Mouse (Mus musculus) brain, embryonic 14.5 days (tissue): ENCODE measurements around the gene Sugct. TPM values are rescaled to one million over a fixed set of nuclear protein-coding genes. Genes with fewer than 3 reads are reported as not detected.
A peak's percentile ranks its signal among the peaks of the same experiment; 100 is the strongest.

Experiments
- DNase-seq: peaks from one replicate; pipeline ENCODE4 v3.0.0-alpha.2; 2011; ENCODE audit warnings: low read depth
- CTCF ChIP-seq: fragments of 200-500 bp; IDR thresholded peaks from 2 replicates; pipeline ENCODE4 v1.5.1; 2012; ENCODE audit warnings: inconsistent platforms, mild to moderate bottlenecking, moderate library complexity, borderline replicate concordance; ENCODE audit not compliant: insufficient read depth, insufficient read length; ENCODE audit errors: extremely low read depth
- POLR2A ChIP-seq: fragments of 200-500 bp; IDR thresholded peaks from 2 replicates; pipeline ENCODE4 v1.6.1; 2012; ENCODE audit warnings: mild to moderate bottlenecking, inconsistent platforms, borderline replicate concordance; ENCODE audit not compliant: poor library complexity, insufficient read depth, insufficient read length, severe bottlenecking; ENCODE audit errors: extremely low read depth
- polyA plus RNA-seq: library from polyadenylated mRNA; depleted of rRNA; stranded (reverse); fragments of >200 nt; gene quantifications from 2 replicates; pipeline ENCODE4 v1.2.3, GENCODE M21; 2012; rRNA removed

Gene Sugct
- 1.2 and 1.7 TPM in 2 replicates for polyA plus RNA-seq

- TF ChIP-seq POLR2A (peak; percentile 65; the same call in 1 of the 2 replicates), CTCF (no peak)
- peak; percentile 100 for DNase-seq
Observed at GRCm38 (mm10) chr13:17694911-17695699, at the start of gene Sugct, which contains the start of gene Mplkip. Gene Sugct (minus strand): TSS chr13:17695553. Gene Mplkip (plus strand): TSS chr13:17695192.

- no peak for DNase-seq
- no peak for TF ChIP-seq CTCF
- no peak for TF ChIP-seq POLR2A
Observed at GRCm38 (mm10) chr13:17728798-17729197, 33.4 kb upstream of the Sugct start.

- no peak for DNase-seq
- TF ChIP-seq POLR2A, result no peak
- TF ChIP-seq CTCF, result no peak
Observed at GRCm38 (mm10) chr13:17727922-17728321, 32.6 kb upstream of the Sugct start.

GRCm38 (mm10) chr13:17717357-17717756 lies 22.0 kb upstream of the Sugct start:
- TF ChIP-seq POLR2A (no peak), CTCF (no peak)
- no peak for DNase-seq

GRCm38 (mm10) chr13:17708784-17709311 lies 13.5 kb upstream of the Sugct start:
- TF ChIP-seq POLR2A, result no peak
- TF ChIP-seq CTCF, result no peak
- peak; percentile 30 for DNase-seq

- TF ChIP-seq POLR2A (no peak), CTCF (no peak)
- DNase-seq, result no peak
Observed at GRCm38 (mm10) chr13:17705188-17705826, 10.0 kb upstream of the Sugct start.

- TF ChIP-seq CTCF (no peak), POLR2A (no peak)
- no peak for DNase-seq
Observed at GRCm38 (mm10) chr13:17702311-17702710, 7.0 kb upstream of the Sugct start.

- DNase-seq, result no peak
- TF ChIP-seq POLR2A (no peak), CTCF (no peak)
Observed at GRCm38 (mm10) chr13:17701322-17701721, 6.0 kb upstream of the Sugct start.

- TF ChIP-seq CTCF (no peak), POLR2A (no peak)
- DNase-seq, result no peak
Observed at GRCm38 (mm10) chr13:17700090-17700715, 4.8 kb upstream of the Sugct start.

- DNase-seq, result peak; percentile 30
- TF ChIP-seq CTCF (no peak), POLR2A (no peak)
Observed at GRCm38 (mm10) chr13:17695898-17696580, 686 bp upstream of the Sugct start.
